Mouse (Mus musculus) embryonic facial prominence, embryonic 13.5 days (tissue): Measurements from ENCODE around the gene Tmem117. TPM values are rescaled to one million over a fixed set of nuclear protein-coding genes. Genes with fewer than 3 reads are reported as not detected.

Source experiments
- ATAC-seq: fragments of 200-750 bp; cut with Nextera tagmentation; 2 replicates; pipeline ENCODE4 v1.8.0; 2017; ENCODE audit warnings: low read depth; ENCODE audit not compliant: insufficient number of reproducible peaks, insufficient read depth, low FRiP score, low TSS enrichment
- H3K27ac ChIP-seq: fragments of 300-500 bp; sonication (generic); 2 replicates; pipeline ENCODE4 v1.5.1; 2015; ENCODE audit warnings: moderate library complexity, mild to moderate bottlenecking, inconsistent platforms
- H3K27me3 ChIP-seq: fragments of 300-500 bp; sonication (generic); 2 replicates; pipeline ENCODE4 v1.6.1; 2015; ENCODE audit warnings: mild to moderate bottlenecking, inconsistent platforms
- H3K36me3 ChIP-seq: fragments of 300-500 bp; sonication (generic); 2 replicates; pipeline ENCODE4 v1.6.1; 2015; ENCODE audit warnings: mild to moderate bottlenecking, inconsistent platforms
- H3K4me1 ChIP-seq: fragments of 300-500 bp; sonication (generic); 2 replicates; pipeline ENCODE4 v1.6.1; 2015; ENCODE audit warnings: inconsistent platforms
- H3K4me2 ChIP-seq: fragments of 300-500 bp; sonication (generic); 2 replicates; pipeline ENCODE4 v1.6.1; 2015; ENCODE audit warnings: moderate library complexity, mild to moderate bottlenecking, inconsistent platforms
- H3K4me3 ChIP-seq: fragments of 300-500 bp; sonication (generic); 2 replicates; pipeline ENCODE4 v1.5.1; 2015; ENCODE audit warnings: mild to moderate bottlenecking, inconsistent platforms
- H3K9ac ChIP-seq: fragments of 300-500 bp; sonication (generic); 2 replicates; pipeline ENCODE4 v1.6.1; 2015; ENCODE audit warnings: mild to moderate bottlenecking, inconsistent platforms
- H3K9me3 ChIP-seq: fragments of 300-500 bp; sonication (generic); 2 replicates; pipeline ENCODE4 v1.6.1; 2016; ENCODE audit warnings: inconsistent platforms
- WGBS: fragments of 180-500 bp; shearing (Covaris S2); methylation state at CpG from one replicate; pipeline ENCODE4 v1.1.7; 2015; ENCODE audit warnings: mixed read lengths; 5-methylcytosine and 5-hydroxymethylcytosine counted together
- polyA plus RNA-seq: library from polyadenylated mRNA; unstranded; fragments of >200 nt; fragmentation: Nextera tagmentation; extraction: Ambion mirVana; gene quantifications from 2 replicates; pipeline ENCODE4 v1.2.1, GENCODE M21; 2015

Gene Tmem117
- polyA plus RNA-seq, 1 experiment from 2014 or later: 5.0 TPM

- Histone ChIP-seq H3K36me3 (no peaks in the 10 kb centered on the region), H3K27ac (no peak overlapping the region), H3K9me3 (no peaks in the 10 kb centered on the region), H3K4me3 (no peak overlapping the region), H3K4me2 (no peak overlapping the region), H3K27me3 (no peaks in the 10 kb centered on the region), H3K4me1 (no peaks in the 10 kb centered on the region), H3K9ac (no peak overlapping the region)
- WGBS: 17% methylated on average over 3 of the region's 3 CpGs
- no peak for ATAC-seq
Measured at GRCm38 (mm10) chr15:94601339-94601738, 27.7 kb upstream of the Tmem117 start.

GRCm38 (mm10) chr15:94602441-94602840, 26.6 kb upstream of the Tmem117 start:
- 74% methylated on average over 3 of the region's 3 CpGs for WGBS
- H3K27ac ChIP-seq: no peak overlapping the region
- no peak overlapping the region for H3K4me2 ChIP-seq
- H3K36me3 ChIP-seq: no peaks in the 10 kb centered on the region
- ATAC-seq: no peak
- no peaks in the 10 kb centered on the region for H3K27me3 ChIP-seq
- no peak overlapping the region for H3K9ac ChIP-seq
- H3K4me3 ChIP-seq: no peak overlapping the region
- no peaks in the 10 kb centered on the region for H3K9me3 ChIP-seq
- no peaks in the 10 kb centered on the region for H3K4me1 ChIP-seq

GRCm38 (mm10) chr15:94607768-94608167, 21.3 kb upstream of the Tmem117 start:
- H3K9me3 ChIP-seq: no peaks in the 10 kb centered on the region
- WGBS: 92% methylated on average over 8 of the region's 8 CpGs
- no peaks in the 10 kb centered on the region for H3K27me3 ChIP-seq
- no peaks in the 10 kb centered on the region for H3K4me1 ChIP-seq
- no peak overlapping the region for H3K9ac ChIP-seq
- H3K4me3 ChIP-seq: no peak overlapping the region
- no peaks in the 10 kb centered on the region for H3K36me3 ChIP-seq
- ATAC-seq: no peak
- no peak overlapping the region for H3K27ac ChIP-seq
- no peak overlapping the region for H3K4me2 ChIP-seq

GRCm38 (mm10) chr15:94616036-94616435, 13.0 kb upstream of the Tmem117 start:
- H3K4me1 ChIP-seq: no peaks in the 10 kb centered on the region

GRCm38 (mm10) chr15:94620909-94621308, 8.1 kb upstream of the Tmem117 start:
- no peak overlapping the region for H3K27ac ChIP-seq
- H3K4me3 ChIP-seq: no peak overlapping the region
- H3K27me3 ChIP-seq: no peaks in the 10 kb centered on the region
- H3K36me3 ChIP-seq: no peaks in the 10 kb centered on the region
- H3K4me1 ChIP-seq: no peaks in the 10 kb centered on the region
- ATAC-seq: no peak
- H3K4me2 ChIP-seq: no peak overlapping the region
- H3K9me3 ChIP-seq: no peaks in the 10 kb centered on the region
- no peak overlapping the region for H3K9ac ChIP-seq

More at GRCm38 (mm10) chr15:94616036-94616435, 13.0 kb upstream of the Tmem117 start:
- no peak overlapping the region for H3K4me3 ChIP-seq
- no peak for ATAC-seq
- H3K27me3 ChIP-seq: no peaks in the 10 kb centered on the region
- no peaks in the 10 kb centered on the region for H3K36me3 ChIP-seq
- H3K9ac ChIP-seq: no peak overlapping the region
- no peak overlapping the region for H3K27ac ChIP-seq
- H3K4me2 ChIP-seq: no peak overlapping the region
- WGBS: 92% methylated on average over 11 of the region's 11 CpGs
- no peaks in the 10 kb centered on the region for H3K9me3 ChIP-seq

GRCm38 (mm10) chr15:94628463-94628829, 586 bp upstream of the Tmem117 start:
- ATAC-seq: no peak
- peak overlapping the region; percentile 82 for H3K9ac ChIP-seq
- peak overlapping the region; percentile 98 for H3K4me2 ChIP-seq
- H3K4me1 ChIP-seq: no peaks in the 10 kb centered on the region
- no peak overlapping the region for H3K27ac ChIP-seq
- H3K9me3 ChIP-seq: no peaks in the 10 kb centered on the region
- 47% methylated on average over 2 of the region's 2 CpGs for WGBS
- no peaks in the 10 kb centered on the region for H3K36me3 ChIP-seq
- peak overlapping the region; percentile 66 for H3K4me3 ChIP-seq
- H3K27me3 ChIP-seq: peaks cover 35% of the 10 kb centered on the region

- H3K9me3 ChIP-seq: no peaks in the 10 kb centered on the region
- WGBS: 80% methylated on average over 4 of the region's 4 CpGs
- no peaks in the 10 kb centered on the region for H3K36me3 ChIP-seq
- no peak overlapping the region for H3K9ac ChIP-seq
- H3K4me2 ChIP-seq: no peak overlapping the region
- no peak overlapping the region for H3K4me3 ChIP-seq
- no peak overlapping the region for H3K27ac ChIP-seq
- H3K27me3 ChIP-seq: peaks cover 35% of the 10 kb centered on the region
- no peak for ATAC-seq
- no peaks in the 10 kb centered on the region for H3K4me1 ChIP-seq
Measured at GRCm38 (mm10) chr15:94630553-94630952, 1.5 kb downstream of the Tmem117 start.

GRCm38 (mm10) chr15:94634524-94634923, 5.5 kb downstream of the Tmem117 start:
- no peak overlapping the region for H3K4me3 ChIP-seq
- no peak for ATAC-seq

GRCm38 (mm10) chr15:94638207-94638606, 9.2 kb downstream of the Tmem117 start:
- no peak overlapping the region for H3K27ac ChIP-seq
- H3K27me3 ChIP-seq: no peaks in the 10 kb centered on the region
- no peaks in the 10 kb centered on the region for H3K9me3 ChIP-seq
- no peak overlapping the region for H3K4me3 ChIP-seq
- ATAC-seq: no peak
- WGBS: 71% methylated on average over 2 of the region's 2 CpGs
- peaks cover 5% of the 10 kb centered on the region for H3K4me1 ChIP-seq
- H3K9ac ChIP-seq: no peak overlapping the region
- H3K4me2 ChIP-seq: no peak overlapping the region
- H3K36me3 ChIP-seq: no peaks in the 10 kb centered on the region

More at GRCm38 (mm10) chr15:94634524-94634923, 5.5 kb downstream of the Tmem117 start:
- H3K36me3 ChIP-seq: no peaks in the 10 kb centered on the region
- no peak overlapping the region for H3K4me2 ChIP-seq
- peaks cover 5% of the 10 kb centered on the region for H3K4me1 ChIP-seq
- H3K27ac ChIP-seq: no peak overlapping the region
- peaks cover 17% of the 10 kb centered on the region for H3K27me3 ChIP-seq
- H3K9ac ChIP-seq: no peak overlapping the region
- no peaks in the 10 kb centered on the region for H3K9me3 ChIP-seq
- WGBS: 50% methylated on average over 11 of the region's 11 CpGs

- 90% methylated on average over 2 of the region's 2 CpGs for WGBS
- H3K4me2 ChIP-seq: no peak overlapping the region
- no peak for ATAC-seq
- peaks cover 5% of the 10 kb centered on the region for H3K4me1 ChIP-seq
- H3K27me3 ChIP-seq: no peaks in the 10 kb centered on the region
- no peak overlapping the region for H3K9ac ChIP-seq
- no peaks in the 10 kb centered on the region for H3K36me3 ChIP-seq
- no peak overlapping the region for H3K27ac ChIP-seq
- no peak overlapping the region for H3K4me3 ChIP-seq
- no peaks in the 10 kb centered on the region for H3K9me3 ChIP-seq
Measured at GRCm38 (mm10) chr15:94639126-94639525, 10.1 kb downstream of the Tmem117 start.

- H3K27me3 ChIP-seq: peaks cover 5% of the 10 kb centered on the region; the same call in 1 of the 2 replicates
- H3K9me3 ChIP-seq: no peaks in the 10 kb centered on the region
- no peak overlapping the region for H3K27ac ChIP-seq
- no peak overlapping the region for H3K4me2 ChIP-seq
- WGBS: 69% methylated on average over 6 of the region's 6 CpGs
- no peaks in the 10 kb centered on the region for H3K36me3 ChIP-seq
- H3K4me1 ChIP-seq: peaks cover 3% of the 10 kb centered on the region; the same call in 1 of the 2 replicates
- no peak overlapping the region for H3K9ac ChIP-seq
- no peak overlapping the region for H3K4me3 ChIP-seq
- ATAC-seq: no peak
Measured at GRCm38 (mm10) chr15:94646012-94646411, 17.0 kb downstream of the Tmem117 start.

- H3K9ac ChIP-seq: no peak overlapping the region
- no peaks in the 10 kb centered on the region for H3K9me3 ChIP-seq
- H3K27me3 ChIP-seq: peaks cover 5% of the 10 kb centered on the region; the same call in 1 of the 2 replicates
- peaks cover 10% of the 10 kb centered on the region; the same call in 1 of the 2 replicates for H3K4me1 ChIP-seq
- no peak overlapping the region for H3K4me2 ChIP-seq
- 78% methylated on average over 8 of the region's 8 CpGs for WGBS
- no peak for ATAC-seq
- H3K4me3 ChIP-seq: no peak overlapping the region
- H3K27ac ChIP-seq: no peak overlapping the region
- no peaks in the 10 kb centered on the region for H3K36me3 ChIP-seq
Measured at GRCm38 (mm10) chr15:94648430-94648829, 19.4 kb downstream of the Tmem117 start.
